Mouse (Mus musculus): ENCODE measurements around the gene Cmtm8. TPM values are rescaled to one million over a fixed set of nuclear protein-coding genes. Genes with fewer than 3 reads are reported as not detected.
A peak's percentile ranks its signal among the peaks of the same experiment; 100 is the strongest.

The Cmtm8 gene
- polyA plus RNA-seq, 1 experiment from 2014 or later: 62.3 TPM

DNA sequence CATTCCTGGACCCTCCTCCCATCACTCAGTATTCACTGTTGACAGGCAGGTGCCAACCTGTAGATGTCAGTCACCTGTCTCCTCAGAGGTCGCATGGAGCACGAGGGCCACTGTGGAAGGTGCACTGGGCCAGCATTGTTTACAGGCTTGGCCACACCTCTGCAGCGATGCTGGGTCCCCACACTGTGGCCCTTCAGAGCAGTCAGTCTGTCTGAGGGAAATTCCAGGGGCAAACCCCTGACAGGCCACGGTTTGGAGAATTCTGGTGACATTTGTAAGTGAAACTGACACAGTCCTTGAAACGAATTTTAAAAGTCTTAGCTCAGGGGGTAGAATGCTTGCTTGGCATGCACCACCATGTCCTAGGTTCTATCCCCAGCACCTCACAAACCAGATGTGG is 83.6 kb downstream of the Cmtm8 start:
- H3K4me3 ChIP-seq (ENCODE audit: low read depth, low read length): no peak overlapping the region
- H3K27me3 ChIP-seq (ENCODE audit: control insufficient read depth, insufficient read depth, low read depth, low read length): no peaks in the 10 kb centered on the region
- ATAC-seq (ENCODE audit: low read depth): no peak
- 60% methylated on average over 5 of the region's 5 CpGs for WGBS (ENCODE audit: insufficient replicate concordance)
- H3K4me2 ChIP-seq (ENCODE audit: low read depth, low read length): no peak overlapping the region
- no peak overlapping the region for H3K27ac ChIP-seq (ENCODE audit: low read length)
- H3K9me3 ChIP-seq (replicated peaks; ENCODE audit: control insufficient read depth, low read length): no peaks in the 10 kb centered on the region
- peaks cover 2% of the 10 kb centered on the region; the same call in 1 of the 2 replicates for H3K36me3 ChIP-seq (ENCODE audit: control insufficient read depth, insufficient read depth)
- H3K4me1 ChIP-seq (ENCODE audit: control insufficient read depth, low read depth, low read length): no peaks in the 10 kb centered on the region
- no peak overlapping the region for H3K9ac ChIP-seq (ENCODE audit: low read depth, low read length)

DNA sequence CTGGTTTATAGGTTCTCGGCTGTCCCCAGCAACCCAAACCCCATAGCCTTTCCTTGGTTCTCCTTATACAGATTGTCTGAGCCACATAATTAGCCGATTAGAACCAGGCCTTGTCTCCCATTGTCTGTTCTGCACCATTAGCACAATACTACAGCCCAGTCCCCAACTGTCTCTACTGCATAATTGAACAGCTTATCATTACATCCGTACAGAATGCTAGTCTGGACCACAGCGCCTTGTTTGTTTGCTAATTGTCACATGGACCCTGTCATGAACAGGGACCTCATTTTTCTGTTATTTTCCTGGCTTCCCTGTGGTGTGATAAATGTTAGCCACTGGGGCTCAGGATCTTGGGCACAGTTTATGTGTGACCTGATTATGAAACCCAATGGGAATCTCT is 84.1 kb downstream of the Cmtm8 start:
- Histone ChIP-seq H3K4me2 (ENCODE audit: low read depth, low read length) (no peak overlapping the region), H3K4me1 (ENCODE audit: control insufficient read depth, low read depth, low read length) (no peaks in the 10 kb centered on the region), H3K4me3 (ENCODE audit: low read depth, low read length) (no peak overlapping the region), H3K9ac (ENCODE audit: low read depth, low read length) (no peak overlapping the region), H3K36me3 (ENCODE audit: control insufficient read depth, insufficient read depth) (peaks cover 2% of the 10 kb centered on the region; the same call in 1 of the 2 replicates), H3K27me3 (ENCODE audit: control insufficient read depth, insufficient read depth, low read depth, low read length) (no peaks in the 10 kb centered on the region), H3K27ac (ENCODE audit: low read length) (no peak overlapping the region), H3K9me3 (replicated peaks; ENCODE audit: control insufficient read depth, low read length) (no peaks in the 10 kb centered on the region)
- no peak for ATAC-seq (ENCODE audit: low read depth)
- 69% methylated on average over 4 of the region's 4 CpGs for WGBS (ENCODE audit: insufficient replicate concordance)

DNA sequence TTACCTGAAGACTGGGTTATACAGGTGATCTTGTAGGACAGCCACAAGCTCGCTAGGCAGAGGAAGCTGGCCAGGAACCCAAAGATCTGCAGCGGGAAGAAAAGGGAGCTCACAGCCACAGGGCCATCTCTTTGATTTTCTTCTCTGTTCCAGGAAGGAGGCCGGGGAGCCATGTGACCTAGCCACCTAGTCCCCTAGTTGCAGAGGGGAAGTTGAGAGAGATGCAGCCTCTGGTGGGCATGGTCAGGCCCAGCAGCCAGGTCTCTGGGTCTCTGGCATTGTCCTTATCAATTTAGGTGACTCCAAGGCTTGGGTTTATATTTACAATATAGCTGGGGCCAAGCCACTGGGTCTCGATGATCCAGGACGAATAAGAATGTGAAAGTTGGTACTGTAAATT is 85.2 kb downstream of the Cmtm8 start:
- Histone ChIP-seq H3K9ac (ENCODE audit: low read depth, low read length) (no peak overlapping the region), H3K4me2 (ENCODE audit: low read depth, low read length) (no peak overlapping the region), H3K9me3 (replicated peaks; ENCODE audit: control insufficient read depth, low read length) (no peaks in the 10 kb centered on the region), H3K27me3 (ENCODE audit: control insufficient read depth, insufficient read depth, low read depth, low read length) (no peaks in the 10 kb centered on the region), H3K4me1 (ENCODE audit: control insufficient read depth, low read depth, low read length) (no peaks in the 10 kb centered on the region), H3K36me3 (ENCODE audit: control insufficient read depth, insufficient read depth) (peaks cover 2% of the 10 kb centered on the region; the same call in 1 of the 2 replicates), H3K27ac (ENCODE audit: low read length) (no peak overlapping the region), H3K4me3 (ENCODE audit: low read depth, low read length) (no peak overlapping the region)
- 66% methylated on average over 5 of the region's 5 CpGs for WGBS (ENCODE audit: insufficient replicate concordance)
- ATAC-seq (ENCODE audit: low read depth): no peak

DNA sequence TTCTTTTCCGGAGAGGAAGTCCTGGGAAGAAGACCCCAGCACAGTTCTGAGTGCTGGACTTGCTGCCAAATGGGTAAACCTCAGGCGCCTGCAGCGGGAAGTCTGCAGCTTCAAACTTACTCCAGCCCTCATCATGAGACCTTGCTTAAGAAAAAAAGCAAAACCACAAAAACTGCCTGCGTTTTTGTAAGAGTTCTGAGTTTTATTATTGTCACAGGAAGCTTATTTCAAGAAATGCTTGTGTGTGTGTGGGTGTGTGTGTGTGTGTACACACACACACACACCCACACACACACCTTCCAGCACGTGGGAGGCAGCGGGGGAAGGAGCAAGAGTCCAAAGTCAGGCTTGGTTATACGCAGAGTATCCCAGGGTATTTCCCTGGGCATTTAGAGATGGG is 85.7 kb downstream of the Cmtm8 start:
- Histone ChIP-seq H3K27me3 (ENCODE audit: control insufficient read depth, insufficient read depth, low read depth, low read length) (no peaks in the 10 kb centered on the region), H3K4me1 (ENCODE audit: control insufficient read depth, low read depth, low read length) (peaks cover 2% of the 10 kb centered on the region; the same call in 1 of the 2 replicates), H3K36me3 (ENCODE audit: control insufficient read depth, insufficient read depth) (peaks cover 2% of the 10 kb centered on the region; the same call in 1 of the 2 replicates), H3K4me2 (ENCODE audit: low read depth, low read length) (no peak overlapping the region), H3K4me3 (ENCODE audit: low read depth, low read length) (no peak overlapping the region), H3K9me3 (replicated peaks; ENCODE audit: control insufficient read depth, low read length) (no peaks in the 10 kb centered on the region), H3K27ac (ENCODE audit: low read length) (no peak overlapping the region), H3K9ac (ENCODE audit: low read depth, low read length) (no peak overlapping the region)
- no peak for ATAC-seq (ENCODE audit: low read depth)
- 60% methylated on average over 7 of the region's 7 CpGs for WGBS (ENCODE audit: insufficient replicate concordance)

- H3K9me3 ChIP-seq (replicated peaks; ENCODE audit: control insufficient read depth, low read length): no peaks in the 10 kb centered on the region
- peak overlapping the region; percentile 91 for H3K4me2 ChIP-seq (ENCODE audit: low read depth, low read length)
- H3K36me3 ChIP-seq (ENCODE audit: control insufficient read depth, insufficient read depth): peaks cover 10% of the 10 kb centered on the region
- H3K4me3 ChIP-seq (ENCODE audit: low read depth, low read length): peak overlapping the region; percentile 68
- H3K27me3 ChIP-seq (ENCODE audit: control insufficient read depth, insufficient read depth, low read depth, low read length): no peaks in the 10 kb centered on the region
- peaks cover 9% of the 10 kb centered on the region; the same call in 1 of the 2 replicates for H3K4me1 ChIP-seq (ENCODE audit: control insufficient read depth, low read depth, low read length)
- peak; percentile 93 for ATAC-seq (ENCODE audit: low read depth)
- peak overlapping the region; percentile 45 for H3K27ac ChIP-seq (ENCODE audit: low read length)
- WGBS (ENCODE audit: insufficient replicate concordance): 4% methylated on average over 36 of the region's 36 CpGs
- peak overlapping the region; percentile 67 for H3K9ac ChIP-seq (ENCODE audit: low read depth, low read length)
Measured at GRCm38 (mm10) chr9:114752863-114753484, 91.0 kb downstream of the Cmtm8 start.

DNA sequence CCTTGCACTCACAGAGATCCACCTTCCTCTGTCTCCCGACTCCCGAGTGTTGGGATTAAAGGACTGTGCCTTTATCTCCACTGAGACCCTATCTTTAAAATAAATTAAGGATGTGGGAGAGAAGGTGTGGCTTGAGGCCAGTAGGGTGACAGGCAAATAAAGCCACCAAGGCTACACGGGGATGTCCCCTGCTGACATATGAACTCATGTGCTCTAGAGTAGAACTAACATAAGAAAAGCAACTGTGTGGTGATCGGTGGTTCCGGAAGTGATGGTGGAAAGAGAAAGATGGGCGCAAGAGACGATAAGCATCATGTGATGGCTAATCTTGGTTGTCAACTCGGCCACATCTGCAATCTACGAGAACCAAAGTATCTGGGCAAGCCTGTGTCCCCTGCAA is 91.6 kb downstream of the Cmtm8 start:
- ATAC-seq (ENCODE audit: low read depth): no peak
- Histone ChIP-seq H3K27me3 (ENCODE audit: control insufficient read depth, insufficient read depth, low read depth, low read length) (no peaks in the 10 kb centered on the region), H3K4me1 (ENCODE audit: control insufficient read depth, low read depth, low read length) (peaks cover 9% of the 10 kb centered on the region; the same call in 1 of the 2 replicates), H3K4me2 (ENCODE audit: low read depth, low read length) (peak overlapping the region; percentile 91; the same call in 1 of the 2 replicates), H3K27ac (ENCODE audit: low read length) (no peak overlapping the region), H3K9ac (ENCODE audit: low read depth, low read length) (no peak overlapping the region), H3K36me3 (ENCODE audit: control insufficient read depth, insufficient read depth) (peaks cover 13% of the 10 kb centered on the region), H3K4me3 (ENCODE audit: low read depth, low read length) (no peak overlapping the region), H3K9me3 (replicated peaks; ENCODE audit: control insufficient read depth, low read length) (no peaks in the 10 kb centered on the region)
- 59% methylated on average over 9 of the region's 9 CpGs for WGBS (ENCODE audit: insufficient replicate concordance)

- Histone ChIP-seq H3K4me3 (ENCODE audit: low read depth, low read length) (no peak overlapping the region), H3K27me3 (ENCODE audit: control insufficient read depth, insufficient read depth, low read depth, low read length) (no peaks in the 10 kb centered on the region), H3K36me3 (ENCODE audit: control insufficient read depth, insufficient read depth) (peaks cover 14% of the 10 kb centered on the region), H3K9me3 (replicated peaks; ENCODE audit: control insufficient read depth, low read length) (no peaks in the 10 kb centered on the region), H3K4me2 (ENCODE audit: low read depth, low read length) (no peak overlapping the region), H3K9ac (ENCODE audit: low read depth, low read length) (no peak overlapping the region), H3K27ac (ENCODE audit: low read length) (no peak overlapping the region), H3K4me1 (ENCODE audit: control insufficient read depth, low read depth, low read length) (peaks cover 9% of the 10 kb centered on the region; the same call in 1 of the 2 replicates)
- ATAC-seq (ENCODE audit: low read depth): no peak
- 68% methylated on average over 3 of the region's 3 CpGs for WGBS (ENCODE audit: insufficient replicate concordance)
Measured at GRCm38 (mm10) chr9:114751582-114751981, 92.4 kb downstream of the Cmtm8 start.

DNA sequence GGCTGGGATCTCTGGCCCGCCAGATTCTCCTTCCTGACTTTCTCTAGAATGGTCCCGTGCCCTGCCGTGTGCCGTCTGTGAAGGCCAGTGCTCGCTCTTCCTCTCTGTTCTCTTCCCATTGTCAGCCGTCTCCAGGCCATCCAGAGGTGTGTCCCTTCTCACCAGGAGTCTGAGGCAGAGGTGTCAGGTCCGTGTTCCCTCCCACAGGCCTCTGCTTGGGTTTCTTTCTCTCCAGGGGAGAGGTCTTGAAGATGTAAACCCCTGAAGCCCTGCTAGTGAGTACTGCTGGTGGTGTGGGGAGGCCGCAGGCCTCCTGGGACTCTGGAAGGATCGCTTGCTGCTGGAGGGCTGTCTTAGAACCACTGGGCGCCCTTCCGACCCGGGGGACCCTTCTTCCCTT is 96.5 kb downstream of the Cmtm8 start:
- 86% methylated on average over 12 of the region's 12 CpGs for WGBS (ENCODE audit: insufficient replicate concordance)
- H3K4me3 ChIP-seq (ENCODE audit: low read depth, low read length): no peak overlapping the region
- no peak overlapping the region for H3K4me2 ChIP-seq (ENCODE audit: low read depth, low read length)
- H3K36me3 ChIP-seq (ENCODE audit: control insufficient read depth, insufficient read depth): peaks cover 17% of the 10 kb centered on the region
- no peak overlapping the region for H3K9ac ChIP-seq (ENCODE audit: low read depth, low read length)
- ATAC-seq (ENCODE audit: low read depth): no peak
- no peaks in the 10 kb centered on the region for H3K9me3 ChIP-seq (replicated peaks; ENCODE audit: control insufficient read depth, low read length)
- H3K27ac ChIP-seq (ENCODE audit: low read length): no peak overlapping the region
- H3K27me3 ChIP-seq (ENCODE audit: control insufficient read depth, insufficient read depth, low read depth, low read length): no peaks in the 10 kb centered on the region
- H3K4me1 ChIP-seq (ENCODE audit: control insufficient read depth, low read depth, low read length): peaks cover under 1% of the 10 kb centered on the region; the same call in 1 of the 2 replicates

DNA sequence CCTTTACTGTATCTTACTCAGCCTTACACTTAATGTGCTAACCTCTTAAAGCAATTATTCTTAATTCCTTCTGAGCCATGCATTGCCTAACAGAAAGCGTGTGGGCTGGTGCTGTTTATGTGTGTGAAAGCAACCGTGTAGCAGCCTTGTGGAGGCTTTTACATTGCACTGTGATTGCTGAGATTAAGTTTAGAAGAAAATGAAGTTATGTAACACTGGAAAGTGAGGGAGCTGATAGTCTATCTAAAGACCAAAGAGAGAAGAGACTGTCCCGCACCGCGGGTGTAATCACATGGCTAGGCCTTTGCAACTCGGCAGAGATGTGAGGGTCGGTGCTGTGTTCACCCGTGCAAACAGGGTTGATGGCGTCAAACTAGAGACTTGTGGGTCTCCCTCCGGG is 96.9 kb downstream of the Cmtm8 start:
- Histone ChIP-seq H3K4me1 (ENCODE audit: control insufficient read depth, low read depth, low read length) (no peaks in the 10 kb centered on the region; the same call in 1 of the 2 replicates), H3K9me3 (replicated peaks; ENCODE audit: control insufficient read depth, low read length) (no peaks in the 10 kb centered on the region), H3K9ac (ENCODE audit: low read depth, low read length) (no peak overlapping the region), H3K27me3 (ENCODE audit: control insufficient read depth, insufficient read depth, low read depth, low read length) (no peaks in the 10 kb centered on the region), H3K4me3 (ENCODE audit: low read depth, low read length) (no peak overlapping the region), H3K36me3 (ENCODE audit: control insufficient read depth, insufficient read depth) (peaks cover 17% of the 10 kb centered on the region), H3K4me2 (ENCODE audit: low read depth, low read length) (no peak overlapping the region), H3K27ac (ENCODE audit: low read length) (no peak overlapping the region)
- no peak for ATAC-seq (ENCODE audit: low read depth)
- WGBS (ENCODE audit: insufficient replicate concordance): 72% methylated on average over 10 of the region's 10 CpGs
